Mouse (Mus musculus) retina, embryonic 14.5 days (tissue): ENCODE results near the gene Ptrh1.
A peak's percentile ranks its signal among the peaks of the same experiment; 100 is the strongest.

ENCODE experiments used
- DNase-seq: peaks from one replicate; pipeline ENCODE4 v3.0.0-alpha.2; 2015; ENCODE audit warnings: low spot score

Ptrh1 gene

DNA sequence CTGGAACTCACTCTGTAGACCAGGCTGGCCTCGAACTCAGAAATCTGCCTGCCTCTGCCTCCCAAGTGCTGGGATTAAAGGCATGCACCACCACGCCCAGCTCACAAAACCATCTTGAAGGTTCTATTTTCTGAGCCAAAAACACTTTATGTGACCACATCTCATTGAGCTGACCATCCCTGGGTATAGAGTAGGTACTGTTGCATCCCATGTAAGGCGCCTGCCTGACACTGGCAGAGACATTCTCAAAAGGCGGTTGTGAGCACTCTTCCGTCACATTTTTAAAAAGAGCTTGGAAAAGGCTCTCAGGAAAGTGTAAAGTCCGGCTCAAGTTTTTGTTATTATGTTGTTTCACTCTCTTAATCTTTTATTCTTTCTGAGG is 18.9 kb upstream of the Ptrh1 start:
- DNase-seq = no peak

DNA sequence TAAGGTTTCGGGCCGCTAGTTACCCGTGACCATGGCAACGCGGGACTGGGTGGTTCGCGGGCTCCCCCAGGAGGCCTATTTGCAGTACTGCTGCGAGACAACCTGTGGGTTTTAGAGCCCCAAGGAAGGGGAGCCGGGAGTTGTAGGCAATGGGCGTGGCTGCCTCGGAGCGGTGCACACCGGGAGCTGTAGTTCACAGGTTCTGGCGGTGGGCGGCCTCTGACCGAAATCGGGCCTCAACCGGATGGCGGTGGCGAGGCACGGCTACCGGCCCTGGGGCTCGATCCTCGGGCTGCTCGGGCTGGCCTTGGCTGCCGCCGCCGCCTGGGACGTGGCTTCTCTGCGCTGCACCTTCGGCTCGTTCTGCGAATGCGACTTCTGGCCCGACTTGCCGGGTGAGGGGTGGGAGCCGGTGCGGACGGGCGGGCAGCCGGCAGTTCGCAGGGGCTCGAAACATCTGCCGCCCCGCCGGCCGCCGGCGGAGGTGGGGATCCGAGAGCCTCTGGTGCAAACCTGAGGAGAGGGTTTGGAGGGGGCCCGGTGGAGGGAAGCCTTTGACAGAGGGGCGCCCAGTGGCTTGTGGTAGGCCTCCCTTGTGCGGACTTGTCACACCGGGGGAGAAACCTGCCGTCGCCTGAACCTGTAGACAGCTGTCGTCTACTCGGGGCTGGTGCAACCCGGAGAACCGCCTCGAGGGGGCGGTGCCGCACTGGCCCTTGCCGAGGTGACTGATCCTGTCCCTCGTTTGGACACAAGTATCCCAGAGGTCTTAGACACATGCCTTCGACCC is 18.3 kb upstream of the Ptrh1 start, which contains the start of gene Tor2a:
Tor2a (plus strand) TSS at position 179 of the 790 bp plus-strand sequence.
- peak; percentile 99 for DNase-seq

DNA sequence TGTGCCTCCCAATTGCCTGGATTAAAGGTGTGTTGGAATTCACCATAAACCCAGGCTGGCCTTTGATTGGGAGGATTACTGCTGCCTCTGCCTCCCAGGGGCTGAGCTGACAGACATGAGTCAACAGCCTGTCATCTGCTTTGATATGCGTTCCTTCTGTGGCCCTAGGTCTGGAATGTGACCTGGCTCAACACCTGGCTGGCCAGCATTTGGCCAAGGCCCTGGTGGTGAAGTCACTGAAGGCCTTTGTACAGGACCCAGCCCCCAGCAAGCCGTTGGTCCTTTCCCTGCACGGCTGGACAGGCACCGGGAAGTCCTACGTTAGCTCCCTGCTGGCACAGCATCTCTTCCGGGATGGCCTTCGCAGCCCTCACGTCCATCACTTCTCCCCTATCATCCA is 17.1 kb upstream of the Ptrh1 start:
- no peak for DNase-seq

DNA sequence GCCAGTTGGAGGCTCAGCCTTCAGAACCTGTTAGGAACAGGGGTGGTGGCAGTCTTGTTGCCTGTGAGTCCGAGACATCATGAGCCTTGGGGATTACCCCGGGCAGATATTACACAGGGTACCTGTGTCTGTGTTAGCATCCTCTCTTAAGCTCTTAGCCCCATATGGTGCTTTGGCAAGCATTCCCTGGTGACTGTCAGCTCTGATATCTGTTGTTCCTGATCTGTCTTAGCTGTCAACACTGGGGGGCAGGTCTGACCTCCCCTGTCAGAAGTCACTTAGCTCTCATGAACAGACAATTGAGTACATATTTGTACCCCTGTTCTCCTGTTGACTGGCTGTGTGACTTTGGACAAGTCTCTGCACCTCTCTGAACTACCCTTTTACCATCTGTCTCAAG is 16.6 kb upstream of the Ptrh1 start:
- DNase-seq = no peak

DNA sequence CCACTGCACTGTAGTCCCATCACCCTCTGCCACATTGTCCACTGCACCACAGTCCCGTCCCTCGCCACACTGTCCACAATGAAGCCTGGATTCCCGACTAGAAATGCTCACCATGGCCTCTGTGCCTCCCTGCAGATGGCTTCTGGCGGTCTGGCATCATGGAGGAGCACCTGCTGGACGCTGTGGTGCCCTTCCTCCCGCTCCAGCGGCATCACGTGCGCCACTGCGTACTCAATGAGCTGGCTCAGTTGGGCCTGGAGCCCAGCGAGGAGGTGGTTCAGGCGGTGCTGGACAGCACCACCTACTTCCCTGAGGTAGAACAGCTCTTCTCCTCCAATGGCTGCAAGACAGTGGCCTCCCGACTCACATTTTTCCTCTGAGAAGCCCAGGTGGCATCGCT is 14.2 kb upstream of the Ptrh1 start:
- DNase-seq = no peak

DNA sequence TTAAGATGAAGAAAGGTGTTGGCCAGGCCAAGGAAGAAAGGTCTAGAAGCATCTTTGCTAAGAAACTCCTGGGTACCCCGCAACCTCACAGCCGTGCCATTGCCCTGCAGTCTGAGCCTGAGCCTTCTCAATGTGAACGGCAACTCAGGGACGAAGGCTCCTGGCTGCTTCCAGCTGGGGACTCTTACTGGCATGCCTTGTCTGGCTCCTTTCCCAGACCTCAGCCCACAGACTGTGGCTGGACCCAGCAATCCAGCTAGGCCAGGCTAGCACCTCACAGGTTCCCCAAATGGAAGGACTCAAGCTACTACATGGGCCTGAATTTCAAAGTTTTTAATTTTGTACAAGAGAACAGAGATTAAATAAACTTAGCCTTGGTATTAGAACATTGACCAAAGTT is 13.7 kb upstream of the Ptrh1 start:
- DNase-seq = no peak

DNA sequence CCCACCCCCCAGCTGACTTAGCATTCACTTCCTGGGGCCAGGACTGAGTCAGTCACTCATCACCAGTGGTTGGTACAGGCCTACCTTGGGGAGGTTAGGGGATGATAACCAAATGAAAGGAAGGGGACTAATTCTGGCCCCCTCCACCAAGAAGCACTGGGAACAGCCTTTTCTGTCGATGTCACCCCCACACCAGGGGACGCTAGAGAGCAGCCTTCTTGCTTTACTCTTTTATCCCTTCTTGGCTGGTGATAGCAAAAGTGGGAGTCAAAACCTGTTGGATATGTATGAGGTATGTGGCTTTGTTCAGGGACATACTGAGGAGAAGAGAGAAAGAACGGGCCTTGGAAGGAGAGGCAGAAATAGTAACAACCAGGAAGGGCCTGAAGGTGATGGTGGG is 12.2 kb upstream of the Ptrh1 start:
- no peak for DNase-seq

DNA sequence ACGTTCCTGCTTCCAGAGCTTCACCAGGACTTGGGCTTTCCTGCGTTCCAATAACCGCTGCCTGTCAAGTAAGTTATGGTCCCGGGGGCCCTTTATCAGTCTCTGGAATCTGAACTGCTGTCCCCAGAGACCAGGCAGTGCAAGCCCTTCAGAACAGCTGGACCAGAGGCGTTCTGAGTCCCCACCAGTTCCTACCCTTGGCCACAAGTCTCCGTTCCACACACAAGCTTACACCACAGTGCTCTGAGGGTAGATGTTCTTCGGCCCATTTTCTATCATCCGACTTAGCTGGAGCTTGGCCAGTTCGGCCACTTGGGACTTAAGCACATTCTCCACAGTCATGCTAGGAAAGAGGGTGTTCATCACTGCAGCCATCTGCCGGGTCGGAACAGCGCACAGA is 8.3 kb upstream of the Ptrh1 start:
- DNase-seq = no peak

DNA sequence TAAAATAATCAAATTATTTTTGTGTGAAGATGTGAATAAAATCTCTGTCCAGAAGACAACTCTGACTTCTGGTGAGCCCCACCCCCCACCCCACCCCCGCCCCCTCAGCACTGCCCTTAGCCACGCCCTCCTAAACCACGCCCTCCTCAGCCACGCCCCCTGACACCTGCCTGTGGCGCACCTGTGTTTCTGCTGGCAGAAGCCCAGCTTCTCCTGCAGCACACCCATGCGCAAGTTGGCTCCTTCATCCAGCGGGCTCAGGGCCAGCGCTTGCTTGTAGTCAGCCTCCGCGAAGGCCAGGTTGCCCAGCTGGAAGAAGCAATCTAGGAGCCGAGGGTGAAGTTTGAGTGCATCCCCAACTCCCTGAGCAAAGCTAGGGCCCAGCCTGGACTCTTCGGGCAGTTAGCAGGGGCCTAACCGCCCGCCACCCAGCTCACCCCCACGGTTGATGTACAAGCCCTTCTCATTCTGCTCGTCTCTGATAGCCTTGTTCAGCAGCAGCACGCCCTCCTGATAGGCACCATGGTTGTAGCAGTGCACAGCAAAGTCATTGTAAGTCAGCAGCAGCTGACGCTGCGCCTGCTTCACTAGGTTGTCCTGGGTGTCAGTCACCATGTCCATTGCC is 6.8 kb upstream of the Ptrh1 start:
- DNase-seq = no peak

DNA sequence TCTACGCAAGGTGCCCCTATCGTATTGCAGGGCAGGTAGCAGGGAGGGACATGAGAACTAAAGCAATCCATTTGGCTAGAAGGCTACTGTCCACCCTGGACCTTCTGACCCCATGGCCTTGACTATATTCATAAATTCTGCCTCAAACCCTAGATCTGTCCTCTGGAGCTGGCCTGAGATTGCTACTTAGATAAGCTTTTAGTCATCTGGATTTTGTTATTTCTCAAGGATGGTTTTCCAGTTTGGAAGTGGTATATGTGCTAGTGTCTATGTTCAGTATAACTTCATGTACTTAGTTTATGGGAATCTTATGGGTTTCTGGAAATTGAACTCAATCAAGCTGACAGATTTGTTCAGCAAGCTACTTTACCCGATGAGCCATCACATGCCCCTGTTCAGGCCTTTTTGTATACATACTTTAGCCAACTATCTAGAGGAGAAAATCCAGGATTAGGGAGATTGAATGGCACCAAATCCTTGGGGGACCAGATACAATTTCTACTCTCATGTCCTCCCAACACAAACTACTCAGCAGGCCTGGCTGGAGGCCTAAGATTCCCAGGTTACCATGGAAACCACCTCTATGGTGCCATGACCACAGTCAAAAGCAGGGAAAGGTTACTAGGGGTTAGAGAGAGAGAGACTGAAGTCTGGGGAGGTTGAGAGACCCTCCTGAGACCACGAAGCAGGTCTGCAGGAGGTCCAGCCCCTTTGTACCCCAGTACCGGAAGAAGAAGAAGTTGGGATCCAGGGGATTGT is 6.1 kb upstream of the Ptrh1 start:
- DNase-seq = no peak

DNA sequence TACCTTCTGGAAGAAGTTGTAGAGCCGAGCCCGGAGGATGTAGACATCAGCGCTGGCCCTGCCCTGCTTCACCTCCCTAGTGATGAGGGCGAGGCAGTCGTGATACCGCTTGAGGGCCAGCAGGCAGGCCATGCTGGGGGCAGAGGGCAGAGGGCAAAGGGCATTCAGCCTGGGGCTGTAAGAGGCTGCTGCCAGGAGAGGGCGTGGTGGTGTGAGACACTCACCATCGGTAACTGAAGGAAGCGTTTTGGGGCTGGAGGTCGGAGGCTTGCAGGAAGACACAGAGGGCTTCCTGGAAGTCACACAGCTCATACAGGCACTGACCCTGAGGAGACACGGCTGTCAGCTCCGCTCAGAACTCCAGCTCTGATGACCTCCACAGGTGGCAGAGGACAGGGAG is 3.7 kb upstream of the Ptrh1 start:
- DNase-seq = no peak

DNA sequence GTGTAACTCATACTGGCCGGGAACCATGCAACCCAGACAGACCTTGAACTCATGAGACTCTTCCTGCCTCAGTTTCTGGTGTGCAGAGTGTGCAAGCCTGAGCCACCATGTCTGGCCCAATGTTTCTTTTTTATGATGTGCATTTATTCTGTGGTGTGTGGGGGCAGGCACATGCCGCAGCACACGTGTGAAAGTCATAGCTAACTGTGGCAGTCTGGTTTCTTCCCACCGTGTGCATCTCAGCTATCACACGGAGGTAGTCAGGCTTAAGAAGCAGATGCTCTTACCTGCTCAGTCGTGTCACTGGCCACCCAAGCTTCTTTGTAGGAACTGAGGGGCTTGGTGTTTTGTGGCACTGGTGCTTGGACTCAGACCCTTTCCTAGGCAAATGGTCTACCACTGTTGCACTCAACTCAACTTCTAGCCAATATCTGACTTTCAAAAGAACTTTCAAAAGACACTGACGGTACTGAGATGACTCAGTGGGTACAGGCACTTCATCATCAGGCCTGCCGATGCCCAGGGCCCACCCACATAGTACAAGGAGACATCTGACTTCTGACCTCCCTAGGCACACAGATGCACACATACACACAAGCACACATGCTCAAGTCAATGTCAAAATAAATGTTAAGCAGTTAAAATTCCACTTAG is 2.8 kb upstream of the Ptrh1 start:
- DNase-seq = no peak

DNA sequence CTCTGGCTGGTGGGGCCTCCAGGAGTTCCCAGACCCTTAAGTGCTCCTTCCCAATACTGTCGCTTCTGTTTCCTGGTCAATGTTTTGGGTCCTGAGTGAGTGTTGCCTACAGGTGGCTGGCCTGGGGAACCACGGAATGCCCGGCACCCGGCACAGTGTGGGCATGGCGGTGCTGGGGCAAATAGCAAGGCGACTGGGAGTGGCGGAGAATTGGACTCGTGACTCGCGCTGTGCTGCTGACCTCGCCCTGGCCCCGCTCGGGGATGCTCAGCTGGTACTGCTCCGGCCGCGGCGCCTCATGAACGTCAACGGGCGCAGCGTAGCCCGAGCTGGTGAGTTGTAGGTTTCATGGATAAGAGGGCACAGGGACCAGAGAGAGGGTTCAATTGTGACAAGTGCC is 606 bp downstream of the Ptrh1 start:
- DNase-seq = peak; percentile 19

DNA sequence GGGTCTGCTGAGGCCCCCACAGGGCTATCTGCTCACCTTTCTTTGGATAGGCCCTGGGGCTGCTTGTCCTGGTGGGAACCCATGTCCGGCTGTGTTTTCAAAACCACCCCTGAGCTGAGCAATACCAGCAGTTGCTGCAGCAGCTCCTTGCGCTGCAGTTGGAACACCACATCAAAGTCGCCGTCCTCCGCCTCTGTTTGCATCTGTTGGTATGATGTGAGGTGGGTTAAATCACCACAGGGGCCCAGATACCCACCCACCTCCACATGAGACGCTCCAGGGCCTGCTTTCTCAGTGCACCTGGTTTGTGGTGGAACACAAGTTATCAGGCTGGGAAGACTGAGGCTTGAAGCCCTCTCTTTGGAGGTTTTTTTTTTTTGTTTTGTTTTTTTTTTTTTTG is 2.5 kb downstream of the Ptrh1 start:
- DNase-seq = no peak

DNA sequence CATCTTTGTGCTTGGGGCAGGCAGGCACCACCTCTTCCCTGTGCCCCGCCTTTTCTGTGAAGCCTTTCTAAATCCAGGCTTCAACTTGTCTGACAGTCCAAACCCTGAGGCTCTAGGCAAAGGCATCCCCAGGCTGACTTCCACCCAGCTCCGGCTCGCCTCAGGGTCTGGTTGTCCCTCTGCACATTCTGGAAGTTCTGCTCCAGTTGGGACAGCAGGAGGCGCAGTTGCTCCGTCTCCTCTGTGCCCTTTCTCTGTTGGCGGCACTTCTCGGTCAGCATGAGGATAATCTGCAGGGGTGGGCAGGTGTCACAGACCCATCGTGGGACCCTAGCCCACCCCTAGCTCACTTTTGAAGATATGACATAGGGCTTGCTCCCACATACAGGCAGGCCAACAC is 3.5 kb downstream of the Ptrh1 start:
- peak; percentile 84 for DNase-seq

DNA sequence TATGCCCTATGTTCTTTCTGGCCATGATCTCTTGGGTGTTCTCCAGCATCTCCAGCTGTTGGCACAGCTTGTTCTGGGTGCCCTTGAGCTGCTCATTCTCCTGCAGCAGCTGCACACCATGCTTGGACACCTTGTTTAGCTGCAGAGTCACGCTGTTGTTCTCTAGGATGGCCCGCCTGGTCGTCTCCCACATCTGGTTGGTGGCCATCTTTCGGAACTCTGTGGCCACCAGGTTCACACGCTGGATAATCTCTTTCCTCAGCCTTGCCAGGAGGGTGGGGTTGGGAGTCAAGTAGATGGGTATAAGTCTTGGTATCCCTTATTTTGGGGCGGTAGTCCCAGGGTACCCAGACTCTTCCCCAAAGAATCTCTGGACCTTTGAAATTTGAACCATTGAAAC is 4.1 kb downstream of the Ptrh1 start:
- no peak for DNase-seq

DNA sequence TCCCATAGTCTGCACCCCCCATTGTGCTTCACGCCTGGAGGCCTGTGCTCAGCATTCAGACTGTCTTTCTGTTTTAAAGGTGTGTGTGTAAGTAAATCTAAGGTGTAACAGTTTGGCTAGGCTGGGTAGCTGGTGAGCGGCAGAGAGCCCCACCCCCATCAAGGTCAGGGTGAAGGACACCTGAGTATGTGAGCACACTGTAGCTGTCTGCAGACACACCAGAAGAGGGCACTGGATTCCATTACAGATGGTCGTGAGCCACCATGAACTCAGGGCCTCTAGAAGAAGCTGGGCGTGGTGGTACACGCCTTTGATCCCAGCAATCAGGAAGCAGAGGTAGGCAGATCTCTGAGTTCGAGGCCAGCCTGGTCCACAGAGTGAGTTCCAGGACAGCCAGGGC is 6.1 kb downstream of the Ptrh1 start:
- DNase-seq = no peak

DNA sequence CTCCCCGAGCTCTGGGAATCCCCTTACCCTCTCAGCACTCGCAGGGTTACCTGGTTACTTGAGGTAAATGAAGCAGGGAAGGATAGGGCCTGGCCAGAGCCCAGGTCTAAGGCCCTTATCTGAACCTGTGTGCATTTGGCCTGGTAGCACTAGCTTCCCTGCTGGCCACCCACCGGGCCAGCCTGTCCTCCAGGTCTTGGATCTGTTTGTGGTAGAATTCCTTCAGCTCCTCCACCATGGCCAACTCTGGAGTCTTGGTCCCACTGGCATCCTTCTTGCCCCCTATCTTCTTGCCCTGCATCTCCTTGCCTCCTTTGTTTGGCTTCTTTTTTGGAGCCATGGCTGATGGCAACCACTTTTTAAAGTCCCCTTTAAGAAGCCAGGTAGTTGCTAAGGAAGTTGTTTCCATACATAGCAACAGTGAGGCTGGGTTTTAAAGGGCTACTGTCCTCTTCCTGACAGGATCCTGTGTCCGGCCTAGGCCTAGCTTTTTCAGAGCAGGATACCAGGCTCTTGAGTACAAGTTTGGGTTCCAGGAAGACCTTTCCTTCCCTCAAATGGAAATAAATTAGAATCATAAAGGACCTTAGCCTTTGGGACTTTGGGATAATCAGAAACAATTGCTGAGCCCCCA is 8.6 kb downstream of the Ptrh1 start, which contains the start of gene Cfap157:
Cfap157 (minus strand) TSS at position 381 of the 634 bp plus-strand sequence.
- DNase-seq = peak; percentile 15

DNA sequence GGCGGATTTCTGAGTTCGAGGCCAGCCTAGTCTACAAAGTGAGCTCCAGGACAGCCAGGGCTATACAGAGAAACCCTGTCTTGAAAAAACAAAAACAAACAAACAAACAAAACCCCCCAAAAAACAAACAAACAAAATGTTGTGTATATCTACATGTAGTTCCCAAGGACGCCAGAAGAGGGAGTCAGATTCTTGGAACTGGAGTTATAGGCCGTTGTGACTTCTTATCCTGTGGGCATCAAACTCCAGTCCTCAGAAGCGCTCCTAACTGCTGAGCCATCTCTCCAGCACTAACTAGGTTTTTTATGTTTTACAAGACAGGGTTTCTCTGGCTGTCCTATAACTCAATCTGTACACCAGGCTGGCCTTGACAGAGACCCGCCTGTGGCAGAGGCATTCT is 11.6 kb downstream of the Ptrh1 start:
- DNase-seq = peak; percentile 74

DNA sequence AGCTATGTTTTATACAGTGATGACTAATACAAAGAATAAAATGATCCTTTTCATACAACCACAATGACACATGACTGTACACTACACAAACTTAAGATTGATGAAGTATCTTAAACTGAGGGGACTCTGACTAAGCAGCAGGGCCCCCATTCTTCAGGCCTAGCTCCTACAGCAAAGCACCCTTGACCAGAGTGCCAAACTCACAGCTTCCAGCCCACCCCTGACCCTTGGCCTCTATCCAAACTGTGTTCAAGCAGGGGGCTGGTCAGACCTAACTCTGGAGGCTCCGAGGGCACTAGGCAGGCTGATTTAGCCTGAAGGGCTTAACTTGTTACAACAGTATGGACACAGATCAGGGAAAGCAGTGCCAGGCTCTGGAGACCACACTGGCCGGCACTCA is 13.0 kb downstream of the Ptrh1 start:
- DNase-seq = no peak

DNA sequence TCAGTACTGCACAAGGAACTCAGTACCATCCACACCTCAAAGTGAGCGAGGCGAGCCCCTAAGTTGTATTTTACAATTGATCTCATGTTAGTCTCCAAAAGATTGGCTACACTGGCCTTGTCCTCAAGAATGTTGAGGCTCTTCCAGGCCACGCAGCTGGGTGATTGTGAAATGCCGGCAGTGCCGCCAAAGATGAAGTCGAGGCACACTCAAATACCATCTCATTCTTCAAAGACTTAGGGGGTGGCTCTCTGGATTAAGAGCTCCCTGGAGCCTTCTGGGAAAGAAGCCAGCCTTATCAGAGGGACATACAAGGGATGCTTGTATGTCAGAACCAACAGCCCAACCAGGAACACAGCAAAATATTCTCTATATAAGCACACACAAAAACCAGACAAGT is 15.7 kb downstream of the Ptrh1 start:
- no peak for DNase-seq
